Mouse (Mus musculus) testis, adult 2 months (tissue): Measurements from ENCODE around the gene Oasl1. TPM values are rescaled to one million over a fixed set of nuclear protein-coding genes. Genes with fewer than 3 reads are reported as not detected.

Experiments used
- H3K27ac ChIP-seq: fragments of 200-500 bp; 2 replicates; pipeline ENCODE4 v1.5.1; 2012; ENCODE audit warnings: low read depth, low read length; ENCODE audit not compliant: control insufficient read depth, insufficient read depth
- H3K27me3 ChIP-seq: fragments of 200-500 bp; 2 replicates; pipeline ENCODE4 v1.6.1; 2012; ENCODE audit warnings: mild to moderate bottlenecking, low read length, moderate library complexity; ENCODE audit not compliant: control insufficient read depth, insufficient read depth
- H3K36me3 ChIP-seq: fragments of 200-500 bp; 2 replicates; pipeline ENCODE4 v1.6.1; 2012; ENCODE audit warnings: mild to moderate bottlenecking, low read length; ENCODE audit not compliant: control insufficient read depth, insufficient read depth
- H3K4me1 ChIP-seq: fragments of 200-500 bp; 2 replicates; pipeline ENCODE4 v1.6.1; 2012; ENCODE audit warnings: low read length; ENCODE audit not compliant: control insufficient read depth, insufficient read depth
- H3K4me3 ChIP-seq: fragments of 200-500 bp; 2 replicates; pipeline ENCODE4 v1.5.1; 2012; ENCODE audit warnings: low read depth, mild to moderate bottlenecking, low read length, moderate library complexity, mixed read lengths; ENCODE audit not compliant: control insufficient read depth
- CTCF ChIP-seq: fragments of 200-500 bp; IDR thresholded peaks from 2 replicates; pipeline ENCODE4 v1.5.1; 2012; ENCODE audit warnings: low read depth, mild to moderate bottlenecking, inconsistent platforms, low read length, moderate library complexity; ENCODE audit not compliant: control insufficient read depth, insufficient read depth, insufficient replicate concordance
- POLR2A ChIP-seq: fragments of 200-500 bp; IDR thresholded peaks from 2 replicates; pipeline ENCODE4 v1.6.1; 2012; ENCODE audit warnings: low read depth, mild to moderate bottlenecking, inconsistent platforms, low read length, moderate library complexity; ENCODE audit not compliant: control insufficient read depth
- polyA plus RNA-seq: library from polyadenylated mRNA; depleted of rRNA; stranded (reverse); fragments of >200 nt; gene quantifications from 2 replicates; pipeline ENCODE4 v1.2.3, GENCODE M21; 2012

The Oasl1 gene
- polyA plus RNA-seq, 1 experiment = 3.0 TPM

DNA sequence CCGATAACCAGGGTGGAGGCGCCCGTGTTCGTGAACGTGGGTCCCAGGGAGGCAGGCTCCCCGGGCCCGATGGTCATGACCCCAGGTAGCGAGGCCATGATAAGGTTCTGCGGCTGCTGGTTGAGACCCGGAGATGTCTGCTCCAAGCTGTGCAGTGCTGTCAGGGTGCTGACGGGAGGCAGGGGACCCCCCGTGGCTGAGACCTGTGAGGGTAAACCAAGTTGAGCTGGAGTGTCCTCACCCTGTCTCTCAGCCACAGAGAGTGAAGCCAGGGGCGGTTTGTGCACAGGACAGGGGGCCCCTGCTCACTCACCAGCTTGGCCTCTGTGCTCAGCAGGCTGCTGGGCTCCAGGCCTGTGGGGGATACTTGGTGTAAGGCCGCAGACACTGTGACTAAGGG lies 30.3 kb downstream of the Oasl1 start:
- H3K4me3 ChIP-seq = no peak overlapping the region
- H3K27me3 ChIP-seq = no peaks in the 10 kb centered on the region
- H3K27ac ChIP-seq = no peak overlapping the region
- no peak for TF ChIP-seq POLR2A
- TF ChIP-seq CTCF = no peak
- H3K36me3 ChIP-seq = no peaks in the 10 kb centered on the region
- H3K4me1 ChIP-seq = peaks cover 15% of the 10 kb centered on the region

DNA sequence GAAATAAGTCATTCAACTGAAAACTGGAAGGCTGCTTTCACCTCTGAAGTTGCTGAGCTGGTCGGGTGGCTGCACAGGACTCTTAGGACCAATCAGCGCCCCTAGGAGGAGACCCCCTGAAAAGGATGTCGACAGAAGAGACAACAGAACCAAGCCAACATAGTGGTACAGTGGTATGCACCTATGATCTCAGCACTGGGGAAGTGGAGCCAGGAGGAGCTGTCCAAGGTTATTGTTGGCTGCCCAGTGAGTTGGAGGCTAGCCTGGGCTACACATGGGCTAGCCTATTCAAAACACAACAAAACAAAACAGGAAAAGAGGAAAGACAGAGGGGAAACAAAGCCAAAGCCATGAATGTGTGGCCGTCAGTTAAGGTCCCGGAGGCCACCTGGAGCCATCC lies 35.0 kb downstream of the Oasl1 start:
- H3K27ac ChIP-seq = no peak overlapping the region
- TF ChIP-seq POLR2A = no peak
- no peak for TF ChIP-seq CTCF
- H3K36me3 ChIP-seq = no peaks in the 10 kb centered on the region
- no peaks in the 10 kb centered on the region for H3K27me3 ChIP-seq
- no peak overlapping the region for H3K4me3 ChIP-seq
- H3K4me1 ChIP-seq = peaks cover 12% of the 10 kb centered on the region

DNA sequence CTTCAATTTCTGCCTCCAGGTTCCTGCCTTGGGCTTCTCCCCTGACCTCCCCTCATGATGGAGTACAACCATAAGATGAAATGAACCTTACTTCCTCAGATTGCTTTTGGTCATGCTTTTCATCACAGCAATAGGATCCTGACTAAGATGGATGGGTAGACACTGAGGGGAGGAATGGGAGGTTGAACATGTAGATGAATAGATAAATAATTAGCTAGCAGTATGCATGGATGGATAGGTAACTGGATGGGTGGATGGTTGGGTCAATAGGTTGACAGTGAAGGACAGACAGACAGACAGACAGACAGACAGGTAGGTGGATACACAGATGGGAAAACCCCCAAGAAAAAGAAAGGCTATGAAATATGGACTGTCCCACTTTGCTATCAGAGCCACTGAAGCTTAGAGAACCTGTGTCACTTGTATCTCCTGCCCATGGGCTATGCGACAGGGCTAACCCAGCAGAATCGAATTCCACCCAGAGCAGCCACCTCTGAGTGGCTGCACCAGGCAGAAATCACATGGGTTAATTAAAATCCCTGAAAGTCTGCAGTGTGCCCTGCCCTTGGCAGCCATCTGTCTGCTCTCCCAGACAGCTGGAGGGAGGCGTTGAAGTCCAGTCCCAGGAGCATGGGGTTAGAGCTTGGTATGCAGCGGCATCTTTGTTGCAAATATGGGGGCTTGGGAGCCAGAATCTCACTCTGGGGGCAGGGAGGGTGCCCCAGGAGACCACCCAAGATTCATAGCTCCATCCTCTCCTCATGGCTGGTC lies 38.7 kb downstream of the Oasl1 start:
- Histone ChIP-seq H3K4me3 (no peak overlapping the region), H3K27me3 (no peaks in the 10 kb centered on the region), H3K27ac (no peak overlapping the region), H3K4me1 (no peaks in the 10 kb centered on the region), H3K36me3 (no peaks in the 10 kb centered on the region)
- TF ChIP-seq POLR2A (no peak), CTCF (no peak)

DNA sequence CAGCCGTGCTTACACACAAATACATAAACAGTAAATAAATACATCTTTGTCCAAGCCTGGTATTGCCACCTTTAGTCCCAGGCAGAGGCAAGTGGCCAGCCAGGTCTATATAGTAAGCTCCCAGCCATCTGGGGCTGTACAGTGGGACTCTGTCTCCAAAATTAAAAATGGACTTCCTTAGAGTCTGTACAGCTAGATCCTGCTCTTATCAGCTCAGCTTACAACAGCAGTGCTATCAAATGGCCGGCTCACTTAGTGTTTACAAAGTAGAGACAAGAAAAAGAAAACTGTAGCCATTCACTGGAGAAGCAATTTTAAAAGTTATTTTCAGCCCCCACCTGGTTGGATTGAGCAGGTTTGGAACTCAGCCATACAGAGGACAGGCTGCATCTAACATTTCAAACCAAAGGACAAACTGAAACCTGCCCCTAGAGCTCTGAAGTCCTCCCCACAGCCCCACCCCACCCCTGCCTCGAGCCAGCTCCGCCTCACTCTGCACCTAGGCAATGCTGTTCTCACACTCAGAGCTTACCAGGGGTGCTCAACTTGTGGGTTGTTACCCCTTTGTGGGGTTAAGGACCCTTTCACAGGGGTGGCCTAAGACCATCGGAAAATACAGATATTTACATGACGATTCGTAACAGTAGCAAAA lies 41.4 kb downstream of the Oasl1 start:
- Histone ChIP-seq H3K4me3 (no peak overlapping the region), H3K27ac (no peak overlapping the region), H3K36me3 (no peaks in the 10 kb centered on the region), H3K4me1 (no peaks in the 10 kb centered on the region), H3K27me3 (no peaks in the 10 kb centered on the region)
- no peak for TF ChIP-seq POLR2A

DNA sequence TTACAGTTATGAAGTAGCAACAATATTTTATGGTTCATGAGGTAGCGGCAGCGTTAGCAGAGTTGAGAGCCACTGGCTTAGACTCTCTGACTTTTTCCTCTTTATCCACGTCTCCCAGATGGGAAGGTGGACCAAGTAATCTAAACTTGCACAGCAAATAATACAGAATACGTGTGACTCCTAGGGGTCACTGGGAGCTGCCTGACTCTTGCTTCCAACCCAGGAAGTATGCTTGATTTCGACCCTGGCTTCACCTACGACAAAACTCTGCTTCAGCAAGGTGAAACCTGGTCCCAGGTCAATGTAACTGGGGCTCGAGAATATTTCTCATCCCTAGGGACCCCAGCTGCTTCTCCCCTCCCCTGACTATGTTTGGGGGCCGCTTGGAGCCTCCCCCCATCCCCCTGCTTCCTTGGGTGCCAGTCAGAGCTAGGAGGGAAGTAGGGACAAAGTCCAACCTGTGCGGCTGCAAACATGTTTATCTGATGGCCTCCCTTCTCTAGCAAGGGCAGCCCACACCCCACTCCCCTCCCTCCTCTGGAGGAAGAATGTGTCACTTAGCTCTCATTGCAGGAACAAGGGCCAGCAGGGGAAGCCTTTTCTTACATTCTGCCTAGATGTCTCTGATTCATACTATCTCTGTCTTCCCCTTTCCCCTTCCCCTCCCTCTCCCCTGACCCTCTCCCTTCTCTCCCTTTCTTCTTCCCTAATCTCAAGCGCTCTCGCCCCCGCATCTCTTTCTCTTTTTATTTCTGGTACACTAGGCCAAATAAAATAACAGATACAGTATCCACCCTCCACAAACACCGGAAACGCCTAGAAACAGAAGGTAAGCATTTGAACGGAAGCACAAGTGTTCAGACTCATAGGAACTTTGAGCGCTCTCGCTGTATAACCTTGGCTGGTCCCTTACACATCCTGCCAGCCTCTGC lies 42.2 kb downstream of the Oasl1 start:
- no peak overlapping the region for H3K27ac ChIP-seq
- no peaks in the 10 kb centered on the region for H3K27me3 ChIP-seq
- no peaks in the 10 kb centered on the region for H3K4me1 ChIP-seq
- no peaks in the 10 kb centered on the region for H3K36me3 ChIP-seq
- no peak overlapping the region for H3K4me3 ChIP-seq
- no peak for TF ChIP-seq POLR2A
- no peak for TF ChIP-seq CTCF

DNA sequence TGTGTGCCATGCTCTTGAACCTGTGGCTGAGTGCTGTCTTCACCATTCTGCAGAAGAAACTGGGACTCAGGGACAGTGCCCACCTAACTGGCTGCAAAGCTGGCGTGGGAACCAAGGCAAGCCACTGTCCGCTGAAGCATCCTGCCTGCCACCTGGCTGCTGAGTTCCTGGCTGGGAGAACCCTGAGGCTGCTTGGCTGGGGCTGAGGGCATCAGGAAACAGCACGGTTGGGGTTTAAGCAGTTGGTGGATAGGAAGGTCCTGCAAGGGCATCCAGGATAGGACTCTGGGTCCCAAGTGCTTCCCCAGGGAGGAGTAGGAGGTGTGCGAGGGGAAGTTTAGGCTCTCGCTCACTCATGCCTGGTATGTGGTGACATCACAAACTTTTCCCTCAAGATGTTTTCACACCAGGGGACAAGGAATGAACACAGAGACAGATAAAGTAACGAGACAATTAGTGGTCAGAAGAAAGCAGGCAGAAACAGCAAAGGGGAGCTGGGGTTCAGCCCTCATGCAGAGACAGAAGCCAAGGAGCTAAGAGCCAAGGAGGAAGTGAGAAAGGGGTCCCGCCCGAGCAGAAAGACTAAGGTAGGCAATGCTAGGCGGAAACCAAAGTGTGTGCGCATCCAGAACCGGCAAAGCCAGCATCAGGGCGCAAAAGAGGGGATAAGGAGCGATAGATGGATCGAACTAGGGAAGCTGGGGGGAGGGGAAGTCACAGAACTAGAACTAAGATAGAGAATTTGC lies 44.7 kb downstream of the Oasl1 start:
- Histone ChIP-seq H3K27me3 (no peaks in the 10 kb centered on the region), H3K4me1 (no peaks in the 10 kb centered on the region), H3K27ac (no peak overlapping the region), H3K36me3 (no peaks in the 10 kb centered on the region), H3K4me3 (no peak overlapping the region)
- no peak for TF ChIP-seq CTCF

DNA sequence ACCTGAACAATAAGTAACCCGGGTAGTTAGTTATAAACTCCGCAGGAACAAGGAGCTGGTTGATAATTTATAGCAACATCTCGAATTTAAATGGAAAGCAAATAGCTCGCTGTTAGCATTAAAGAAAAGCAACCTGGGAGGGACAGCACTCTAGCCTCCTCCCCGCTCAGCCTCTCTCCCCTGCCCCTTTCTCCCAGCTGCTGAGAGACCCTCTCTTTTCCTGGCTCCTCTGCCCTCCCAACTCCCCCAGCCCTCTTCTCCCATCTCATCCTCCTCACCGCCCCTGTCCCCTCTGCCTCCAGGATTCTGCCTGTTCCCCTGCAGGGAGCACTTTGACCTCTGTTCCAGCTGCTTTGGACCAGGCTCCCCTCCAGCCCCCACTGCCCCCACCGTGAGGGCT lies 45.6 kb downstream of the Oasl1 start:
- Histone ChIP-seq H3K4me3 (no peak overlapping the region), H3K27ac (no peak overlapping the region), H3K36me3 (no peaks in the 10 kb centered on the region), H3K4me1 (no peaks in the 10 kb centered on the region), H3K27me3 (no peaks in the 10 kb centered on the region)
- TF ChIP-seq CTCF (no peak), POLR2A (no peak)
